Mouse (Mus musculus) spleen, adult 2 months (tissue): ENCODE measurements at regions not wholly inside any gene's neighbourhood (a gene's known extent, or its start where the extent isn't known, plus 50 kb on each side); places are given as distances from the start of the nearest gene placed in this dataset.

Source experiments
- CTCF ChIP-seq: fragments of 200-500 bp; IDR thresholded peaks from 2 replicates; pipeline ENCODE4 v1.5.1; 2011; ENCODE audit warnings: mild to moderate bottlenecking, inconsistent platforms; ENCODE audit not compliant: insufficient read depth, insufficient read length, insufficient replicate concordance; ENCODE audit errors: extremely low read depth
- POLR2A ChIP-seq: fragments of 200-500 bp; IDR thresholded peaks from 2 replicates; pipeline ENCODE4 v1.6.1; 2011; ENCODE audit warnings: low read depth, low read length, inconsistent platforms

- TF ChIP-seq POLR2A = no peak
- no peak for TF ChIP-seq CTCF
These were observed 213.8 kb downstream of the Rplp1 start for GRCm38 (mm10) chr9:61700576-61700975.
